Mouse (Mus musculus) heart, adult 2 months (tissue): ENCODE measurements at regions not wholly inside any gene's neighbourhood (a gene's known extent, or its start where the extent isn't known, plus 50 kb on each side); places are given as distances from the start of the nearest gene placed in this dataset.

Source experiments
- DNase-seq, 2 experiments: peaks; one replicate each; pipeline ENCODE4 v3.0.0; 2021
- H3K27ac ChIP-seq: fragments of 200-600 bp; 2 replicates; pipeline ENCODE4 v1.8.1; 2022
- H3K27me3 ChIP-seq: fragments of 200-500 bp; 2 replicates; pipeline ENCODE4 v1.6.1; 2012; ENCODE audit warnings: mild to moderate bottlenecking, low read length, inconsistent platforms, mixed read lengths; ENCODE audit not compliant: control insufficient read depth, insufficient read depth
- H3K36me3 ChIP-seq: fragments of 200-500 bp; 2 replicates; pipeline ENCODE4 v1.6.1; 2012; ENCODE audit warnings: low read length, inconsistent platforms; ENCODE audit not compliant: control insufficient read depth, insufficient read depth
- H3K4me1 ChIP-seq: fragments of 200-500 bp; 2 replicates; pipeline ENCODE4 v1.6.1; 2011; ENCODE audit warnings: low read length; ENCODE audit not compliant: control insufficient read depth, insufficient read depth
- H3K4me3 ChIP-seq: fragments of 200-600 bp; 2 replicates; pipeline ENCODE4 v1.8.1; 2022
- H3K79me2 ChIP-seq: fragments of 200-500 bp; replicated peaks from 2 replicates; pipeline ENCODE4 v1.6.1; 2012; ENCODE audit warnings: mild to moderate bottlenecking, inconsistent platforms, low read length, moderate library complexity, mixed read lengths; ENCODE audit not compliant: control insufficient read depth, insufficient read depth
- H3K9ac ChIP-seq: fragments of 200-500 bp; 2 replicates; pipeline ENCODE4 v1.6.1; 2012; ENCODE audit warnings: low read depth, mild to moderate bottlenecking, control low read depth, inconsistent platforms, low read length, mixed read lengths
- CTCF ChIP-seq: fragments of 200-600 bp; IDR thresholded peaks from 2 replicates; pipeline ENCODE4 v1.8.1; 2022; ENCODE audit warnings: antibody characterized with exemption, mild to moderate bottlenecking, moderate library complexity
- EP300 ChIP-seq: fragments of 200-500 bp; IDR thresholded peaks from 2 replicates; pipeline ENCODE4 v1.6.1; 2011; ENCODE audit warnings: low read depth, low read length, control low read depth; ENCODE audit not compliant: insufficient read depth
- POLR2A ChIP-seq: fragments of 200-500 bp; IDR thresholded peaks from 2 replicates; pipeline ENCODE4 v1.6.1; 2011; ENCODE audit warnings: mild to moderate bottlenecking, low read depth, low read length, control low read depth; ENCODE audit not compliant: insufficient read depth
- WGBS: fragments of 180-500 bp; shearing (Covaris S2); methylation state at CpG from one replicate; pipeline ENCODE4 v1.1.7; 2018; 5-methylcytosine and 5-hydroxymethylcytosine counted together
- intact Hi-C: fragments of 180-260 bp; cut with DNase I; formaldehyde crosslinking; loops from one replicate; pipeline ENCODE4 v1.15.1; 2025

- H3K4me1 ChIP-seq: peaks cover 2% of the 10 kb centered on the region; the same call in 1 of the 2 replicates
- WGBS: 80% methylated on average over 2 of the region's 2 CpGs
- H3K9ac ChIP-seq: no peak overlapping the region
- DNase-seq: no peak
- intact Hi-C loops: loop anchor here (10.0 kb wide), 1 partner anchor 469 kb away; no protein-coding TSS in a partner anchor
- H3K27ac ChIP-seq: no peak overlapping the region
- no peaks in the 10 kb centered on the region for H3K27me3 ChIP-seq
- no peaks in the 10 kb centered on the region for H3K36me3 ChIP-seq
- no peak overlapping the region for H3K4me3 ChIP-seq
- TF ChIP-seq POLR2A (no peak), CTCF (no peak), EP300 (no peak)
- no peaks in the 10 kb centered on the region for H3K79me2 ChIP-seq
These were observed 131.7 kb upstream of the Vangl1 start for GRCm38 (mm10) chr3:102336184-102336583.

- Histone ChIP-seq H3K9ac (no peak overlapping the region), H3K4me1 (peaks cover 2% of the 10 kb centered on the region; the same call in 1 of the 2 replicates), H3K4me3 (no peak overlapping the region), H3K79me2 (no peaks in the 10 kb centered on the region), H3K36me3 (no peaks in the 10 kb centered on the region), H3K27ac (no peak overlapping the region), H3K27me3 (no peaks in the 10 kb centered on the region)
- peak; percentile 67; the same call in 1 of the 2 replicates for TF ChIP-seq EP300
- no peak for TF ChIP-seq POLR2A
- peak; percentile 95 for TF ChIP-seq CTCF
- intact Hi-C loops: loop anchor here (1.0 to 10.0 kb wide), 3 partner anchors 136 to 470 kb away; no protein-coding TSS in a partner anchor
- peak; percentile 56 to 75 for DNase-seq
- WGBS: 78% methylated on average over 3 of the region's 3 CpGs
These were observed 130.7 kb upstream of the Vangl1 start for GRCm38 (mm10) chr3:102335146-102335545.

GRCm38 (mm10) chr3:102332221-102332620 is 127.7 kb upstream of the Vangl1 start:
- H3K36me3 ChIP-seq: no peaks in the 10 kb centered on the region
- WGBS: 56% methylated on average over 3 of the region's 3 CpGs

GRCm38 (mm10) chr3:102319331-102319730 is 114.8 kb upstream of the Vangl1 start:
- WGBS: 82% methylated on average over 3 of the region's 3 CpGs
- intact Hi-C loops: no loop called here
- Histone ChIP-seq H3K36me3 (no peaks in the 10 kb centered on the region), H3K4me3 (no peak overlapping the region), H3K4me1 (no peaks in the 10 kb centered on the region), H3K27me3 (no peaks in the 10 kb centered on the region), H3K9ac (no peak overlapping the region), H3K27ac (no peak overlapping the region), H3K79me2 (no peaks in the 10 kb centered on the region)
- no peak for DNase-seq
- TF ChIP-seq POLR2A (no peak), EP300 (no peak), CTCF (no peak)

More at GRCm38 (mm10) chr3:102332221-102332620, 127.7 kb upstream of the Vangl1 start:
- TF ChIP-seq EP300 (0 out of 2 replicates have a peak, but pooled peaks have one; percentile 21), CTCF (no peak)
- peaks cover 2% of the 10 kb centered on the region; the same call in 1 of the 2 replicates for H3K4me1 ChIP-seq
- no peak overlapping the region for H3K27ac ChIP-seq
- no peaks in the 10 kb centered on the region for H3K79me2 ChIP-seq
- H3K27me3 ChIP-seq: no peaks in the 10 kb centered on the region
- peak; percentile 45 to 50 for DNase-seq
- intact Hi-C loops: loop anchor here (10.0 kb wide), 1 partner anchor 473 kb away; no protein-coding TSS in a partner anchor
- H3K4me3 ChIP-seq: no peak overlapping the region
- no peak overlapping the region for H3K9ac ChIP-seq

GRCm38 (mm10) chr3:102316151-102316550 is 111.7 kb upstream of the Vangl1 start:
- TF ChIP-seq EP300 (no peak), POLR2A (no peak), CTCF (no peak)
- H3K27me3 ChIP-seq: no peaks in the 10 kb centered on the region
- no peak overlapping the region for H3K4me3 ChIP-seq
- no peak overlapping the region for H3K27ac ChIP-seq
- intact Hi-C loops: no loop called here
- peaks cover 2% of the 10 kb centered on the region for H3K4me1 ChIP-seq
- H3K9ac ChIP-seq: no peak overlapping the region
- WGBS: 76% methylated on average over 3 of the region's 3 CpGs
- no peaks in the 10 kb centered on the region for H3K36me3 ChIP-seq
- DNase-seq: no peak
- no peaks in the 10 kb centered on the region for H3K79me2 ChIP-seq

GRCm38 (mm10) chr3:102311482-102312225 is 107.2 kb upstream of the Vangl1 start:
- 45% methylated on average over 15 of the region's 15 CpGs for WGBS
- H3K27me3 ChIP-seq: no peaks in the 10 kb centered on the region
- no peak overlapping the region for H3K9ac ChIP-seq
- no peak overlapping the region for H3K4me3 ChIP-seq
- no peak overlapping the region for H3K27ac ChIP-seq
- H3K4me1 ChIP-seq: peaks cover 2% of the 10 kb centered on the region
- no peak for TF ChIP-seq EP300
- no peak for TF ChIP-seq CTCF
- no peak for TF ChIP-seq POLR2A
- peak in 1 of 2 experiments; percentile 36 for DNase-seq
- no peaks in the 10 kb centered on the region for H3K36me3 ChIP-seq
- intact Hi-C loops: no loop called here
- no peaks in the 10 kb centered on the region for H3K79me2 ChIP-seq
